Mouse (Mus musculus) heart, embryonic 15.5 days (tissue): ENCODE data around the gene Gm5475. TPM values are rescaled to one million over a fixed set of nuclear protein-coding genes. Genes with fewer than 3 reads are reported as not detected.

ENCODE experiments used
- ATAC-seq: fragments of 200-750 bp; cut with Nextera tagmentation; replicated peaks from 2 replicates; pipeline ENCODE4 v1.8.0; 2017; ENCODE audit warnings: low read depth, moderate TSS enrichment; ENCODE audit not compliant: insufficient number of reproducible peaks, insufficient read depth, low FRiP score
- H3K27ac ChIP-seq: fragments of 300-500 bp; sonication (generic); 2 replicates; pipeline ENCODE4 v1.5.1; 2015; ENCODE audit warnings: mild to moderate bottlenecking, inconsistent platforms
- H3K27me3 ChIP-seq: fragments of 300-500 bp; sonication (generic); 2 replicates; pipeline ENCODE4 v1.6.1; 2015; ENCODE audit warnings: inconsistent platforms
- H3K36me3 ChIP-seq: fragments of 300-500 bp; sonication (generic); 2 replicates; pipeline ENCODE4 v1.6.1; 2015; ENCODE audit warnings: mild to moderate bottlenecking, inconsistent platforms
- H3K4me1 ChIP-seq: fragments of 300-500 bp; sonication (generic); replicated peaks from 2 replicates; pipeline ENCODE4 v1.6.1; 2015; ENCODE audit warnings: inconsistent platforms
- H3K4me2 ChIP-seq: fragments of 300-500 bp; sonication (generic); 2 replicates; pipeline ENCODE4 v1.6.1; 2015; ENCODE audit warnings: inconsistent platforms, mild to moderate bottlenecking, moderate library complexity
- H3K4me3 ChIP-seq: fragments of 300-500 bp; sonication (generic); 2 replicates; pipeline ENCODE4 v1.5.1; 2015; ENCODE audit warnings: mild to moderate bottlenecking, inconsistent platforms
- H3K9ac ChIP-seq: fragments of 300-500 bp; sonication (generic); 2 replicates; pipeline ENCODE4 v1.6.1; 2015; ENCODE audit warnings: mild to moderate bottlenecking, inconsistent platforms
- H3K9me3 ChIP-seq: fragments of 300-500 bp; sonication (generic); replicated peaks from 2 replicates; pipeline ENCODE4 v1.6.1; 2016; ENCODE audit warnings: inconsistent platforms
- WGBS: fragments of 180-500 bp; shearing (Covaris S2); methylation state at CpG from one replicate; pipeline ENCODE4 v1.1.7; 2015; ENCODE audit warnings: mixed read lengths; 5-methylcytosine and 5-hydroxymethylcytosine counted together
- polyA plus RNA-seq: library from polyadenylated mRNA; unstranded; fragments of >200 nt; fragmentation: Nextera tagmentation; extraction: Ambion mirVana; gene quantifications from 2 replicates; pipeline ENCODE4 v1.2.1, GENCODE M21; 2015

Gm5475 gene
- polyA plus RNA-seq, 1 experiment from 2014 or later = not detected

GRCm38 (mm10) chr15:100393016-100393415 is 28.9 kb upstream of the Gm5475 start:
- H3K27ac ChIP-seq = no peak overlapping the region
- no peak for ATAC-seq
- 62% methylated on average over 11 of the region's 11 CpGs for WGBS

GRCm38 (mm10) chr15:100395561-100395960 is 26.4 kb upstream of the Gm5475 start:
- no peak for ATAC-seq
- Histone ChIP-seq H3K9ac (no peak overlapping the region), H3K9me3 (no peaks in the 10 kb centered on the region), H3K36me3 (peaks cover 63% of the 10 kb centered on the region), H3K4me2 (no peak overlapping the region), H3K4me1 (peaks cover 9% of the 10 kb centered on the region; the same call in 1 of the 2 replicates), H3K4me3 (no peak overlapping the region), H3K27me3 (no peaks in the 10 kb centered on the region), H3K27ac (no peak overlapping the region)
- WGBS = over 99% methylated on average over 3 of the region's 3 CpGs

More at GRCm38 (mm10) chr15:100393016-100393415, 28.9 kb upstream of the Gm5475 start:
- Histone ChIP-seq H3K9ac (no peak overlapping the region), H3K4me3 (no peak overlapping the region), H3K4me1 (peaks cover 21% of the 10 kb centered on the region), H3K27me3 (no peaks in the 10 kb centered on the region), H3K4me2 (no peak overlapping the region), H3K36me3 (peaks cover 42% of the 10 kb centered on the region), H3K9me3 (no peaks in the 10 kb centered on the region)

- Histone ChIP-seq H3K36me3 (peaks cover 85% of the 10 kb centered on the region), H3K4me1 (peaks cover under 1% of the 10 kb centered on the region; the same call in 1 of the 2 replicates), H3K27ac (no peak overlapping the region), H3K27me3 (no peaks in the 10 kb centered on the region), H3K4me3 (no peak overlapping the region), H3K4me2 (no peak overlapping the region), H3K9me3 (no peaks in the 10 kb centered on the region), H3K9ac (no peak overlapping the region)
- WGBS = 80% methylated on average over 16 of the region's 16 CpGs
- ATAC-seq = no peak
These were observed 21.2 kb upstream of the Gm5475 start for GRCm38 (mm10) chr15:100400592-100401250.

DNA sequence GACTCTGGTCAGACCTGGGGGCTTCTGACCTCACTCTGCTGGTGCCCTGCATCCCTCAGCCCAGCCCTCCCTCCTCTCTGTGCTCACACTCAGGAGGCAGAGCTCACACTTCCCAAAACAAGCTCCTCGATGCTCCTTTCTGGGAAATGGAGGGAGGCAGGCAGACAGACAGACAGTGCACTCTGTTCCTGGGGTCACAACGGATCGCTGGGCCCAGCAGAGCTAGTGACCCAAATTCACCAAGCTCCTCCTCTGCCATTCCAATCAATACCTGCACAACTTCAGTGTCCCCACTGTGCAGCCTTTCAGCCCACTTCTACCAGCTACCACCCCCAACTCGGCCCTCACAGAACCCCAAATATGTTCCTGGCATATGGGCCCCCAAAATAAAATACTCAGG is 20.1 kb upstream of the Gm5475 start:
- no peak overlapping the region for H3K9ac ChIP-seq
- H3K4me3 ChIP-seq = no peak overlapping the region
- peaks cover 74% of the 10 kb centered on the region for H3K36me3 ChIP-seq
- H3K4me2 ChIP-seq = no peak overlapping the region
- WGBS = 88% methylated on average over 4 of the region's 4 CpGs
- H3K4me1 ChIP-seq = peaks cover 4% of the 10 kb centered on the region; the same call in 1 of the 2 replicates
- no peaks in the 10 kb centered on the region for H3K9me3 ChIP-seq
- no peaks in the 10 kb centered on the region for H3K27me3 ChIP-seq
- H3K27ac ChIP-seq = no peak overlapping the region
- no peak for ATAC-seq

- H3K27me3 ChIP-seq = no peaks in the 10 kb centered on the region
- peaks cover 73% of the 10 kb centered on the region for H3K36me3 ChIP-seq
- no peak overlapping the region for H3K4me3 ChIP-seq
- no peak overlapping the region for H3K4me2 ChIP-seq
- H3K4me1 ChIP-seq = peaks cover 4% of the 10 kb centered on the region; the same call in 1 of the 2 replicates
- H3K27ac ChIP-seq = no peak overlapping the region
- WGBS = 85% methylated on average over 14 of the region's 14 CpGs
- no peak for ATAC-seq
- no peak overlapping the region for H3K9ac ChIP-seq
- no peaks in the 10 kb centered on the region for H3K9me3 ChIP-seq
These were observed 19.6 kb upstream of the Gm5475 start for GRCm38 (mm10) chr15:100402347-100402746.

GRCm38 (mm10) chr15:100402798-100403197 is 19.1 kb upstream of the Gm5475 start:
- H3K27me3 ChIP-seq = no peaks in the 10 kb centered on the region
- peaks cover 70% of the 10 kb centered on the region for H3K36me3 ChIP-seq
- no peak for ATAC-seq
- peaks cover 4% of the 10 kb centered on the region; the same call in 1 of the 2 replicates for H3K4me1 ChIP-seq
- no peak overlapping the region for H3K27ac ChIP-seq
- H3K4me3 ChIP-seq = no peak overlapping the region
- H3K4me2 ChIP-seq = no peak overlapping the region
- whole genome bisulfite sequencing = 78% methylated on average over 4 of the region's 4 CpGs
- no peak overlapping the region for H3K9ac ChIP-seq
- H3K9me3 ChIP-seq = no peaks in the 10 kb centered on the region

- Histone ChIP-seq H3K4me3 (no peak overlapping the region), H3K9me3 (no peaks in the 10 kb centered on the region), H3K4me2 (no peak overlapping the region), H3K36me3 (peaks cover 70% of the 10 kb centered on the region), H3K27me3 (no peaks in the 10 kb centered on the region), H3K9ac (no peak overlapping the region), H3K27ac (no peak overlapping the region), H3K4me1 (peaks cover 4% of the 10 kb centered on the region; the same call in 1 of the 2 replicates)
- 89% methylated on average over 16 of the region's 16 CpGs for WGBS
- ATAC-seq = 0 out of 2 replicates have a peak, but pooled peaks have one; percentile 10
These were observed 18.5 kb upstream of the Gm5475 start for GRCm38 (mm10) chr15:100403318-100404000.

DNA sequence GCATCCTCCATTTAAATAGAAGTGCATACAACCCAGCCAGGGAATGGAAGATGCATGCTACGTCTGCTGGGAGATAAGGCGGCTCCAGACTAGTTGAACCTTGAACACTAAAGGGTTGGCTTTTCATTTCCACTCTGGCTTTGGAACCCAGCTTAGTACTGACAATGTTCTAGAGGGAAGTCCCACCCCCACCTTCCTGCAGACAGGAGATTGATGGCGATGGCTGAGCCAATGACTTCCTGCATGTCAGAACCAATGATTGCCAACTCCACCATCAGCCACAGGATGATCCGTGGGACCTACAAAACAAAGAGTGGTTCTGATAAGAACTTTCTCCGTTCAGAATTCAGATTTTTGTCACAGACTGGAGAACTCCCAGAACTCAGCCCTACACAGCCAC is 15.9 kb upstream of the Gm5475 start:
- Histone ChIP-seq H3K9me3 (no peaks in the 10 kb centered on the region), H3K4me1 (peaks cover 4% of the 10 kb centered on the region; the same call in 1 of the 2 replicates), H3K27me3 (no peaks in the 10 kb centered on the region), H3K27ac (no peak overlapping the region), H3K9ac (no peak overlapping the region), H3K36me3 (peaks cover 58% of the 10 kb centered on the region; the same call in 1 of the 2 replicates), H3K4me2 (no peak overlapping the region), H3K4me3 (no peak overlapping the region)
- WGBS = 60% methylated on average over 5 of the region's 5 CpGs
- no peak for ATAC-seq

DNA sequence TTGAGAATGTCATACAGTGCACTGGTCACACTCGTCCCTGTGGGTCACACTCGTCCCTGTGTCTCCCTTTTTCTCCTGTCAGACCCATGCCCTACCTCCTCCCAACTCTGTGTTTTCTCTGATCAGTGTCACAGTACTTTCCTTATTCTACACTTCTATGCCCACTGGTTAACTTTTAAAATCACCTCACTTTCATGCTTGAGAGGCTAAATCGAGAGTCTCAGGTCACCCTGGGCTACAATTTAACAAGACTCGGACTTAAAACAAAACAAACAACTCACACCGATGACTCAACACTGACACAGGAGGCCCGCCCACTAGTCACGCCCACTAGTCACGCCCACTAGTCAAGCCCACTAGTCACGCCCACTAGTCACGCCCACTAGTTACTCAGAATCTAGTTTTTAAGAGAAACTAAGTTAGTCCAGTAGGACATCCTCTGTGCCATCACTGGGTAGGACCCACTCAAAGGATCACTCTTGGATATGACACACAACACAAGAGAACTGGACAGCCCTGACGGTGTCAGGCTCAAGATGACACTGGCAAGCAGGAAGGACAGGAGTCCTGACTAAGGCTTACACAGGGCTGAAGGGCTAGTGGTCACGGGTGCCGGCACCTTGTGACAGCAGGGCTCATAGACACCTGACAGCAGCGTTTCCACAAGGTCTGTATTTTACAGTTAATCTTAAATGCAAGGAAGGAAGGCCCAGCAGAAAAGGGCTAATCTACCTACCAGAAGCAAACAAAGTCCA is 10.9 kb upstream of the Gm5475 start:
- H3K27me3 ChIP-seq = no peaks in the 10 kb centered on the region
- H3K27ac ChIP-seq = no peak overlapping the region
- WGBS = 66% methylated on average over 14 of the region's 14 CpGs
- peaks cover 21% of the 10 kb centered on the region; the same call in 1 of the 2 replicates for H3K36me3 ChIP-seq
- H3K4me2 ChIP-seq = no peak overlapping the region
- H3K4me3 ChIP-seq = no peak overlapping the region
- no peaks in the 10 kb centered on the region for H3K9me3 ChIP-seq
- H3K9ac ChIP-seq = no peak overlapping the region
- peak; percentile 24; the same call in 1 of the 2 replicates for ATAC-seq
- H3K4me1 ChIP-seq = peaks cover 12% of the 10 kb centered on the region

DNA sequence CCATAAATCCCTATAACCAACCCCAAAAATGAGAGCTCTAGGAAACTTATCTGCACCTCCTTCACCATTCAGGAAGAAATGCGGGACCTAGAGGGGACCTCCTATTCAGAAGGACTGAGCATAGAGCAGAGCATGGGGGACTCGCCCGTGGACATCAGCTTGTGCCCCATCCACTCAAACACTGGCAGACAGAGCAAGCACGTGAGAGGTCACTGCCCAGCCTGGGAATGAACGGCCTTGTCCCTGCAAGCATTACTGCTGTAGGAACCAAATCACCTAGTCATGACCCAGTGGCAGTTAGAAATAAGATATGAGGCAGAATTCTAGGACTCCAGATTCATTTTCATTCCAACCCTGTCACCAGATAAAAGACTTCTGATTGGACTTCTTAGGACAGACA is 10.2 kb upstream of the Gm5475 start:
- Histone ChIP-seq H3K27ac (no peak overlapping the region), H3K4me1 (peaks cover 14% of the 10 kb centered on the region), H3K36me3 (peaks cover 21% of the 10 kb centered on the region; the same call in 1 of the 2 replicates), H3K4me2 (no peak overlapping the region), H3K27me3 (no peaks in the 10 kb centered on the region), H3K9me3 (no peaks in the 10 kb centered on the region), H3K4me3 (no peak overlapping the region), H3K9ac (no peak overlapping the region)
- no peak for ATAC-seq
- 73% methylated on average over 5 of the region's 5 CpGs for WGBS

DNA sequence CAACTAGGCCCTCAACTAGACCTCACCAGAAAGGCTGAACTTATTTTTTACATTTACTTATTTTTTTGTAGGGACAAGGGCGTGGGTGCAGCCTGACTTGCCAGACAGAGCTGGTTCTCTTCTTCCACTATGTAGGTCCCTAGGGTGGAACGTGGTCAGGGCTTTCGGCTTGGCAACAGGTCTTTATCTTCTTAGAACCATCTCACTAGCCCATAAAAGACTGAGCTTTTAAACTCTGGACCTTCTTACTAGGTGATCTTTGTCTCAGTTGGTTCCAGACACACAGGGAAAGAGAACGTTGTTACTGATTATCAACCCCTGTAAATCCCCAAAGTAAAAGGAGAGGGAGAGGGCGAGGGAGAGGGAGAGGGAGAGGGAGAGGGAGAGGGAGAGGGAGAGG is 8.6 kb upstream of the Gm5475 start:
- Histone ChIP-seq H3K4me2 (no peak overlapping the region), H3K4me3 (no peak overlapping the region), H3K36me3 (peaks cover 12% of the 10 kb centered on the region; the same call in 1 of the 2 replicates), H3K9me3 (no peaks in the 10 kb centered on the region), H3K27me3 (no peaks in the 10 kb centered on the region), H3K27ac (no peak overlapping the region), H3K4me1 (peaks cover 20% of the 10 kb centered on the region), H3K9ac (no peak overlapping the region)
- no peak for ATAC-seq
- WGBS = 77% methylated on average over 4 of the region's 5 CpGs
